In the genomic region with DNA sequence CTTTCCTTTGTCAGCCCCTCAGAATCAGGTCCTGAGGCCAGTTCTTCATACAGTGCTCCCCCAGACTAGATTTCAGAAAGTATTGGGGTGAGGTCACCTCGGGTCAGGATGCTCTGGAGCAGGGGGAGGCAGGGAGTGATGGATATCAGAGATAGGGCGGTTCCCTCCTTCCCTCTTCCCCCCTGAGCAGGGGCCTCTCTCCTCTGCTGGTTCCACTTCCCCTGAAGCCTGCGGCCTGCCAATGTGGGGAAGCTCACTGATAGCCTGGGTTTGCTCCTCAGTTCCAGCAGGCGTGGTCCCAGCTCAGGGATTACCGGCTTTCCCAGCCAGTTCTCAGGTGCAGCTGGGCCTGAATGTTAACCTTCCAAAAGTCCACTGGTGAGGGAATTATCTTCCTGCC, we compare ENCODE assay signal across 8 mouse cellular contexts. TPM values are rescaled to one million over a fixed set of nuclear protein-coding genes. Genes with fewer than 3 reads are reported as not detected.
DNase-seq lines count a peak whose midpoint lies in the region; ATAC-seq and TF ChIP-seq lines count a peak whose summit lies in the region.

No protein-coding gene starts in this region.

- peak overlapping the region; percentile 85 for H3K9ac ChIP-seq in kidney, embryonic 15.5 days
- H3K9ac ChIP-seq in forebrain, embryonic 15.5 days (replicated peaks) = peak overlapping the region; percentile 76
- H3K9ac ChIP-seq in limb, embryonic 14.5 days (ENCODE audit: low read depth, low read length, severe bottlenecking) = peak overlapping the region; percentile 78
- H3K9ac ChIP-seq in stomach, embryonic 14.5 days (replicated peaks; ENCODE audit: low read depth, low read length) = peak overlapping the region; percentile 59

- DNase-seq in kidney, adult 2 months = no peak
- DNase-seq in MN1 (ENCODE audit: low spot score) = peak; percentile 25
- DNase-seq in limb, embryonic 14.5 days (ENCODE audit: low spot score) = peak; percentile 27
- DNase-seq in left cerebral cortex, postnatal 25 days (ENCODE audit: low spot score in 2 of 2) = no peak

- peak overlapping the region; percentile 90 for H3K4me2 ChIP-seq in kidney, embryonic 15.5 days
- peak overlapping the region; percentile 68 for H3K4me2 ChIP-seq in forebrain, embryonic 15.5 days (replicated peaks)
- H3K4me2 ChIP-seq in limb, embryonic 14.5 days (replicated peaks; ENCODE audit: low read depth, low read length, severe bottlenecking) = peak overlapping the region; percentile 97
- peak overlapping the region; percentile 82 for H3K4me2 ChIP-seq in stomach, embryonic 14.5 days (replicated peaks; ENCODE audit: low read depth, low read length)

- no peaks in the 10 kb centered on the region for H3K27me3 ChIP-seq in kidney, embryonic 15.5 days
- H3K27me3 ChIP-seq in kidney, adult 2 months (replicated peaks; ENCODE audit: control insufficient read depth, insufficient read depth, low read length) = no peaks in the 10 kb centered on the region
- no peaks in the 10 kb centered on the region for H3K27me3 ChIP-seq in forebrain, embryonic 15.5 days
- H3K27me3 ChIP-seq in limb, embryonic 14.5 days (ENCODE audit: control insufficient read depth, insufficient read depth, low read length) = no peaks in the 10 kb centered on the region
- H3K27me3 ChIP-seq in stomach, embryonic 14.5 days (ENCODE audit: control insufficient read depth, insufficient read depth, low read length) = no peaks in the 10 kb centered on the region

- peak overlapping the region; percentile 100 for H3K27ac ChIP-seq in kidney, embryonic 15.5 days
- no peak overlapping the region for H3K27ac ChIP-seq in kidney, adult 2 months (ENCODE audit: insufficient read depth, low read depth, low read length)
- peak overlapping the region; percentile 100 for H3K27ac ChIP-seq in forebrain, embryonic 15.5 days (replicated peaks)
- peak overlapping the region; percentile 99 for H3K27ac ChIP-seq in limb, embryonic 14.5 days (replicated peaks; ENCODE audit: low read depth, low read length)
- peak overlapping the region; percentile 99 for H3K27ac ChIP-seq in stomach, embryonic 14.5 days (ENCODE audit: low read length)

- peak overlapping the region; percentile 83 for H3K4me3 ChIP-seq in kidney, embryonic 15.5 days (replicated peaks)
- H3K4me3 ChIP-seq in kidney, adult 2 months (ENCODE audit: insufficient read depth, low read depth, low read length) = no peak overlapping the region
- H3K4me3 ChIP-seq in forebrain, embryonic 15.5 days = peak overlapping the region; percentile 70
- peak overlapping the region; percentile 85 for H3K4me3 ChIP-seq in limb, embryonic 14.5 days (replicated peaks; ENCODE audit: low read length)
- peak overlapping the region; percentile 86 for H3K4me3 ChIP-seq in stomach, embryonic 14.5 days (ENCODE audit: low read depth, low read length)

- TF ChIP-seq POLR2A in kidney, adult 2 months (IDR thresholded peaks at IDR 0.05; ENCODE audit: low read depth, low read length) = no peak
- TF ChIP-seq POLR2A in limb, embryonic 14.5 days (IDR thresholded peaks at IDR 0.05; ENCODE audit: borderline replicate concordance, extremely low read depth, insufficient read depth, insufficient read length) = no peak

- intact Hi-C loops in left cerebral cortex, postnatal 25 days (cut with DNase I) = loop anchor here (2.0 kb wide), 1 partner anchor 13 kb away; a partner anchor contains a TSS

- no peaks in the 10 kb centered on the region for H3K9me3 ChIP-seq in kidney, embryonic 15.5 days (replicated peaks)
- H3K9me3 ChIP-seq in forebrain, embryonic 15.5 days = no peaks in the 10 kb centered on the region
- no peaks in the 10 kb centered on the region for H3K9me3 ChIP-seq in limb, embryonic 14.5 days (ENCODE audit: control insufficient read depth, low read length)
- H3K9me3 ChIP-seq in stomach, embryonic 14.5 days (ENCODE audit: control insufficient read depth, low read depth, low read length) = no peaks in the 10 kb centered on the region

- no peak for ATAC-seq in kidney, embryonic 15.5 days (replicated peaks; ENCODE audit: low FRiP score)
- ATAC-seq in forebrain, embryonic 15.5 days (replicated peaks) = no peak
- no peak for ATAC-seq in limb, embryonic 14.5 days (ENCODE audit: low FRiP score, low read depth)
- ATAC-seq in stomach, embryonic 14.5 days (ENCODE audit: insufficient number of reproducible peaks, insufficient read depth, low FRiP score, low read depth) = no peak
- ATAC-seq in CD4-positive, CD25-positive, alpha-beta regulatory T cell, adult 4 months = no peak

- no peak for TF ChIP-seq CTCF in kidney, adult 2 months (conservative IDR thresholded peaks at IDR 0.05; ENCODE audit: insufficient read depth, insufficient read length, low read depth, low read length)

- H3K4me1 ChIP-seq in kidney, embryonic 15.5 days = peaks cover 51% of the 10 kb centered on the region
- H3K4me1 ChIP-seq in kidney, adult 2 months (ENCODE audit: control insufficient read depth, insufficient read depth, low read length) = peaks cover 20% of the 10 kb centered on the region
- peaks cover 54% of the 10 kb centered on the region for H3K4me1 ChIP-seq in forebrain, embryonic 15.5 days
- peaks cover 27% of the 10 kb centered on the region for H3K4me1 ChIP-seq in limb, embryonic 14.5 days (ENCODE audit: control insufficient read depth, insufficient read depth, low read length)
- H3K4me1 ChIP-seq in stomach, embryonic 14.5 days (ENCODE audit: control insufficient read depth, insufficient read depth, low read length) = peaks cover 40% of the 10 kb centered on the region

- WGBS in kidney, embryonic 15.5 days = 10% methylated on average over 5 of the region's 5 CpGs
- 53% methylated on average over 5 of the region's 5 CpGs for WGBS in kidney, adult 2 months
- WGBS in forebrain, embryonic 15.5 days = 6% methylated on average over 5 of the region's 5 CpGs
- WGBS in limb, embryonic 14.5 days = 13% methylated on average over 5 of the region's 5 CpGs
- 3% methylated on average over 5 of the region's 5 CpGs for WGBS in stomach, embryonic 14.5 days

- H3K36me3 ChIP-seq in kidney, embryonic 15.5 days = peaks cover 40% of the 10 kb centered on the region
- H3K36me3 ChIP-seq in kidney, adult 2 months (ENCODE audit: control insufficient read depth, insufficient read depth, low read length) = no peaks in the 10 kb centered on the region; the same call in 1 of the 2 replicates
- H3K36me3 ChIP-seq in forebrain, embryonic 15.5 days = peaks cover 40% of the 10 kb centered on the region
- H3K36me3 ChIP-seq in limb, embryonic 14.5 days (ENCODE audit: control insufficient read depth, insufficient read depth, low read length) = peaks cover 44% of the 10 kb centered on the region
- peaks cover 41% of the 10 kb centered on the region for H3K36me3 ChIP-seq in stomach, embryonic 14.5 days (ENCODE audit: control insufficient read depth, insufficient read depth, low read length)

RNA-seq across cellular contexts. Expression of a gene that starts 14.1 kb away (rescaled TPM):
- polyA plus RNA-seq in kidney, embryonic 15.5 days (2015; fragmentation: Nextera tagmentation; extraction: Ambion mirVana) = 181 and 191 TPM in 2 replicates
- 48.9 and 50.2 TPM in 2 replicates for polyA plus RNA-seq in kidney, adult 2 months (2012; rRNA removed)
- polyA plus RNA-seq in forebrain, embryonic 15.5 days (2015; fragmentation: Nextera tagmentation; extraction: Ambion mirVana) = 521 and 550 TPM in 2 replicates
- 266 and 343 TPM in 2 replicates for polyA plus RNA-seq in limb, embryonic 14.5 days (2012; rRNA removed)
- polyA plus RNA-seq in limb, embryonic 14.5 days (2014; fragmentation: Nextera tagmentation; extraction: Ambion mirVana) = 234 and 252 TPM in 2 replicates
- 274 and 284 TPM in 2 replicates for polyA plus RNA-seq in stomach, embryonic 14.5 days (2014; fragmentation: Nextera tagmentation; extraction: Ambion mirVana)
- 10 to 100 TPM; 26.7 to 28.0 TPM for total RNA-seq in left cerebral cortex, postnatal 25 days (2021)
- polyA plus RNA-seq in CD4-positive, CD25-positive, alpha-beta regulatory T cell, adult 4 months (2017; shearing (Covaris generic)) = 10 to 100 TPM; 23.6 to 42.6 TPM

RNA-seq across cellular contexts. Expression of a gene that starts 16.1 kb away (rescaled TPM):
- polyA plus RNA-seq in kidney, embryonic 15.5 days (2015; fragmentation: Nextera tagmentation; extraction: Ambion mirVana) = 28.2 and 32.4 TPM in 2 replicates
- polyA plus RNA-seq in kidney, adult 2 months (2012; rRNA removed) = 41.8 and 41.9 TPM in 2 replicates
- 53.2 and 54.4 TPM in 2 replicates for polyA plus RNA-seq in forebrain, embryonic 15.5 days (2015; fragmentation: Nextera tagmentation; extraction: Ambion mirVana)
- polyA plus RNA-seq in limb, embryonic 14.5 days (2012; rRNA removed) = 155 and 206 TPM in 2 replicates
- 48.9 and 58.1 TPM in 2 replicates for polyA plus RNA-seq in limb, embryonic 14.5 days (2014; fragmentation: Nextera tagmentation; extraction: Ambion mirVana)
- polyA plus RNA-seq in stomach, embryonic 14.5 days (2014; fragmentation: Nextera tagmentation; extraction: Ambion mirVana) = 51.4 and 54.1 TPM in 2 replicates
- 100 to 1,000 TPM; 211 to 223 TPM for total RNA-seq in left cerebral cortex, postnatal 25 days (2021)
- polyA plus RNA-seq in CD4-positive, CD25-positive, alpha-beta regulatory T cell, adult 4 months (2017; shearing (Covaris generic)) = 10 to 100 TPM; 24.1 to 27.2 TPM

RNA-seq across cellular contexts. Expression of a gene that starts 17.6 kb away (rescaled TPM):
- polyA plus RNA-seq in kidney, embryonic 15.5 days (2015; fragmentation: Nextera tagmentation; extraction: Ambion mirVana) = 0.90 and 1.0 TPM in 2 replicates
- polyA plus RNA-seq in kidney, adult 2 months (2012; rRNA removed) = 0.08 TPM in 1 of 2 replicates, not detected in the other
- 1.6 and 2.1 TPM in 2 replicates for polyA plus RNA-seq in forebrain, embryonic 15.5 days (2015; fragmentation: Nextera tagmentation; extraction: Ambion mirVana)
- polyA plus RNA-seq in limb, embryonic 14.5 days (2012; rRNA removed) = 0.99 and 1.1 TPM in 2 replicates
- 0.44 and 0.53 TPM in 2 replicates for polyA plus RNA-seq in limb, embryonic 14.5 days (2014; fragmentation: Nextera tagmentation; extraction: Ambion mirVana)
- polyA plus RNA-seq in stomach, embryonic 14.5 days (2014; fragmentation: Nextera tagmentation; extraction: Ambion mirVana) = 0.76 and 1.1 TPM in 2 replicates
- total RNA-seq in left cerebral cortex, postnatal 25 days (2021) = not detected
- not detected for polyA plus RNA-seq in CD4-positive, CD25-positive, alpha-beta regulatory T cell, adult 4 months (2017; shearing (Covaris generic))

RNA-seq across cellular contexts. Expression of a gene that starts 22.3 kb away (rescaled TPM):
- 0.68 and 0.87 TPM in 2 replicates for polyA plus RNA-seq in kidney, embryonic 15.5 days (2015; fragmentation: Nextera tagmentation; extraction: Ambion mirVana)
- 0.28 and 0.35 TPM in 2 replicates for polyA plus RNA-seq in kidney, adult 2 months (2012; rRNA removed)
- 30.9 and 32.3 TPM in 2 replicates for polyA plus RNA-seq in forebrain, embryonic 15.5 days (2015; fragmentation: Nextera tagmentation; extraction: Ambion mirVana)
- 4.4 and 7.9 TPM in 2 replicates for polyA plus RNA-seq in limb, embryonic 14.5 days (2012; rRNA removed)
- 0.80 and 2.2 TPM in 2 replicates for polyA plus RNA-seq in limb, embryonic 14.5 days (2014; fragmentation: Nextera tagmentation; extraction: Ambion mirVana)
- polyA plus RNA-seq in stomach, embryonic 14.5 days (2014; fragmentation: Nextera tagmentation; extraction: Ambion mirVana) = 1.9 and 2.0 TPM in 2 replicates
- 10 to 100 TPM; 47.8 to 55.1 TPM for total RNA-seq in left cerebral cortex, postnatal 25 days (2021)
- polyA plus RNA-seq in CD4-positive, CD25-positive, alpha-beta regulatory T cell, adult 4 months (2017; shearing (Covaris generic)) = not detected

RNA-seq across cellular contexts. Expression of a gene that starts 33.1 kb away (rescaled TPM):
- polyA plus RNA-seq in kidney, embryonic 15.5 days (2015; fragmentation: Nextera tagmentation; extraction: Ambion mirVana) = 16.9 and 17.9 TPM in 2 replicates
- 37.0 and 46.2 TPM in 2 replicates for polyA plus RNA-seq in kidney, adult 2 months (2012; rRNA removed)
- 4.8 and 5.5 TPM in 2 replicates for polyA plus RNA-seq in forebrain, embryonic 15.5 days (2015; fragmentation: Nextera tagmentation; extraction: Ambion mirVana)
- 99.2 and 127 TPM in 2 replicates for polyA plus RNA-seq in limb, embryonic 14.5 days (2012; rRNA removed)
- polyA plus RNA-seq in limb, embryonic 14.5 days (2014; fragmentation: Nextera tagmentation; extraction: Ambion mirVana) = 33.2 and 37.9 TPM in 2 replicates
- polyA plus RNA-seq in stomach, embryonic 14.5 days (2014; fragmentation: Nextera tagmentation; extraction: Ambion mirVana) = 25.8 and 27.7 TPM in 2 replicates
- total RNA-seq in left cerebral cortex, postnatal 25 days (2021) = 10 to 100 TPM; 65.1 to 75.6 TPM
- polyA plus RNA-seq in CD4-positive, CD25-positive, alpha-beta regulatory T cell, adult 4 months (2017; shearing (Covaris generic)) = under 1 TPM; 0.22 to 0.42 TPM

Comparison
In these comparisons a context has a peak if more than half of its experiments do, and no peak if none do; other contexts are left out.
1. DNase-seq: peak in MN1 (single experiment) and limb, embryonic 14.5 days (single experiment); none in kidney, adult 2 months (single experiment) and left cerebral cortex, postnatal 25 days (0 of 2).
2. Peak in every context shown above with its lines, with median percentiles within 50 percentile points of each other: H3K4me2 ChIP-seq and H3K9ac ChIP-seq.